Comparison of ENCODE assay signal across 21 mouse cellular contexts in the genomic region with DNA sequence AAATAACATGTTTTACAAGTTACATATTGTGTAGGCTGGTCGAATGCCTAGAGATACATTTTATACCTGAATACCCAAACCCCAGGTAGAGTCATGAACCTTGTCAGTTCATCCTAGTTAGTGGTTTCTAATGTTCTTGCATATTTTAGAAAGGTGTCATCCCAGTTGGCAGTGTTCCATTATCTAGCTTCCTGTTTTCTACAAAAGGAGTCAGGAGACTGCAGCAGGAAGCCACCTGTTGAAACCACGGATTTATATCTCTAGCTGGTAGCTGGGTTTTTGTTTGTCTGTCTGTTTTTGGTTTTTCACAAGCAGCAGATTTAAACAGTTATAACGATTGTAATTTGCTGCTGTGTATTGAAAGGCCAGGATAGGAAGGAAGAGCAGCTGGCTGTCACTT.
DNase-seq lines count a peak whose midpoint lies in the region; TF ChIP-seq lines count a peak whose summit lies in the region.
"Had no signal": no experiment of that assay in that cellular context is flagged by ENCODE, and none has a peak within 500 bp of the region (broad histone marks: within the 10 kb centered on the region; RNA-seq: fewer than 3 reads in every experiment).

No protein-coding gene starts in this region.

- no peak overlapping the region for H3K9ac ChIP-seq in MEL (ENCODE audit: control insufficient read depth, low read depth, low read length, poor library complexity, severe bottlenecking)
- H3K9ac ChIP-seq: embryonic facial prominence, embryonic 12.5 days; hindbrain, embryonic 14.5 days; kidney, embryonic 15.5 days; liver, postnatal 0 days; midbrain, embryonic 13.5 days had no signal

- TF ChIP-seq POLR2A in MEL (IDR thresholded peaks at IDR 0.05; ENCODE audit: control insufficient read depth in 1 of 2, insufficient read depth in 1 of 2, low read depth in 1 of 2, low read length in 2 of 2, poor library complexity in 1 of 2): no peak

- no peak overlapping the region for H3K4me3 ChIP-seq in MEL (ENCODE audit: control insufficient read depth in 1 of 2, insufficient read depth in 1 of 2, low read depth in 2 of 2, low read length in 2 of 2)
- H3K4me3 ChIP-seq: embryonic facial prominence, embryonic 12.5 days; heart, adult 2 months; kidney, embryonic 15.5 days; midbrain, embryonic 13.5 days; myocyte had no signal

- intact Hi-C loops in heart, postnatal 36 days (cut with DNase I): no loop called here
- intact Hi-C loops in gastrocnemius, postnatal 36 days (cut with DNase I): no loop called here

- no peaks in the 10 kb centered on the region for H3K27me3 ChIP-seq in MEL (ENCODE audit: control insufficient read depth in 1 of 2, insufficient read depth in 2 of 2, low read length in 2 of 2)
- H3K27me3 ChIP-seq: embryonic facial prominence, embryonic 12.5 days; kidney, embryonic 15.5 days; midbrain, embryonic 13.5 days had no signal

- H3K36me3 ChIP-seq in MEL (ENCODE audit: control insufficient read depth in 1 of 2, insufficient read depth in 2 of 2, low read length in 2 of 2): peaks cover 0 to 8% of the 10 kb centered on the region in 2 experiments

- no peak for TF ChIP-seq RAD21 in MEL (IDR thresholded peaks at IDR 0.05; ENCODE audit: low read depth, low read length)

- peaks cover 0 to 11% of the 10 kb centered on the region in 2 experiments; a peak in 2 of 4 replicates for H3K4me1 ChIP-seq in MEL (ENCODE audit: control insufficient read depth in 1 of 2, insufficient read depth in 2 of 2, low read length in 2 of 2)
- H3K4me1 ChIP-seq: embryonic facial prominence, embryonic 12.5 days; kidney, embryonic 15.5 days; midbrain, embryonic 13.5 days had no signal

- DNase-seq in heart, adult 8-10 months (ENCODE audit: low spot score): peak; percentile 13
- no peak for DNase-seq in heart, adult 9 months (ENCODE audit: low spot score in 2 of 2)
- DNase-seq in 3T3-L1 (ENCODE audit: low read depth, low spot score): peak; percentile 28
- peak; percentile 85 for DNase-seq in MEL (ENCODE audit: low read depth, low spot score)
- DNase-seq in induced T-regulatory cell, adult 2 months (ENCODE audit: low read depth): peak; percentile 53
- DNase-seq in cerebellum, postnatal 36 days: no peak
- no peak for DNase-seq in heart, postnatal 36 days
- DNase-seq in gastrocnemius, postnatal 36 days: no peak
- DNase-seq: adrenal gland, postnatal 14 days; B cell, adult 2 months; heart, adult 2 months; layer of hippocampus, postnatal 36 days; liver; liver, postnatal 0 days; lung, postnatal 14 days had no signal

- no peak overlapping the region for H3K27ac ChIP-seq in MEL (ENCODE audit: control insufficient read depth, low read depth, low read length)
- H3K27ac ChIP-seq: embryonic facial prominence, embryonic 12.5 days; heart, adult 2 months; hindbrain, embryonic 14.5 days; kidney, embryonic 15.5 days; midbrain, embryonic 13.5 days had no signal

- H3K79me2 ChIP-seq in MEL (ENCODE audit: control insufficient read depth, insufficient read depth, low read length, poor library complexity): no peaks in the 10 kb centered on the region

- no peak for TF ChIP-seq CTCF in MEL (IDR thresholded peaks at IDR 0.05 in 2 of 3, conservative IDR thresholded peaks at IDR 0.05 in 1 of 3; ENCODE audit: control insufficient read depth in 1 of 3, insufficient read depth in 1 of 3, low read depth in 2 of 3, low read length in 3 of 3, poor library complexity in 1 of 3, severe bottlenecking in 1 of 3)

- H3K9me3 ChIP-seq in MEL (replicated peaks; ENCODE audit: insufficient read depth, low read length): no peaks in the 10 kb centered on the region
- H3K9me3 ChIP-seq: embryonic facial prominence, embryonic 12.5 days; G1E; kidney, embryonic 15.5 days; midbrain, embryonic 13.5 days had no signal

- TF ChIP-seq EP300 in MEL (IDR thresholded peaks at IDR 0.05; ENCODE audit: low read depth in 1 of 2, low read length in 2 of 2): peak; percentile 43 to 60; a peak in 3 of 4 replicates

TF ChIP-seq in MEL, 35 proteins besides CTCF, POLR2A, EP300 and RAD21:
- TF ChIP-seq RCOR1 (IDR thresholded peaks at IDR 0.05; ENCODE audit: low read depth, low read length) (0 out of 2 replicates have a peak, but pooled peaks have one; percentile 40), UBTF (IDR thresholded peaks at IDR 0.05; ENCODE audit: borderline replicate concordance, insufficient read depth, low read depth, low read length) (no peak), BHLHE40 (IDR thresholded peaks at IDR 0.05; ENCODE audit: borderline replicate concordance, low read depth, low read length) (no peak), JUND (IDR thresholded peaks at IDR 0.05; ENCODE audit: low read depth, low read length) (no peak), POLR2AphosphoS2 (IDR thresholded peaks at IDR 0.05; ENCODE audit: low read length) (no peak), ETS1 (IDR thresholded peaks at IDR 0.05; ENCODE audit: low read depth, low read length) (peak; percentile 56; the same call in 1 of the 2 replicates), MAZ (IDR thresholded peaks at IDR 0.05; ENCODE audit: low read depth, low read length) (no peak), E2F4 (IDR thresholded peaks at IDR 0.05; ENCODE audit: borderline replicate concordance, low read depth, low read length) (no peak), MYB (IDR thresholded peaks at IDR 0.05; ENCODE audit: low read depth, low read length) (no peak), TAL1 (IDR thresholded peaks at IDR 0.05; ENCODE audit: low read length) (no peak), ELF1 (IDR thresholded peaks at IDR 0.05; ENCODE audit: low read depth, low read length) (no peak), GABPA (IDR thresholded peaks at IDR 0.05; ENCODE audit: low read depth, low read length) (no peak), MXI1 (IDR thresholded peaks at IDR 0.05; ENCODE audit: low read depth, low read length) (no peak), SIN3A (IDR thresholded peaks at IDR 0.05; ENCODE audit: low read length) (peak; percentile 19; the same call in 1 of the 2 replicates), USF1 (IDR thresholded peaks at IDR 0.05; ENCODE audit: low read depth, low read length) (no peak), ZMIZ1 (IDR thresholded peaks at IDR 0.05; ENCODE audit: low read depth, low read length) (no peak), KAT2A (conservative IDR thresholded peaks at IDR 0.05; ENCODE audit: low read depth, low read length) (no peak), GATA1 (IDR thresholded peaks at IDR 0.05; ENCODE audit: low read depth, low read length) (peak; percentile 36; the same call in 1 of the 2 replicates), USF2 (IDR thresholded peaks at IDR 0.05; ENCODE audit: borderline replicate concordance in 1 of 2, insufficient read depth in 1 of 2, low read depth in 1 of 2, low read length in 2 of 2) (no peak), HCFC1 (IDR thresholded peaks at IDR 0.05; ENCODE audit: low read depth, low read length) (no peak), TCF12 (IDR thresholded peaks at IDR 0.05; ENCODE audit: low read depth, low read length) (peak; percentile 36; the same call in 1 of the 2 replicates)

Comparison
In these comparisons a context has a peak if more than half of its experiments do, and no peak if none do; other contexts are left out.
1. DNase-seq: peak in heart, adult 8-10 months (single experiment), 3T3-L1 (single experiment), MEL (single experiment) and induced T-regulatory cell, adult 2 months (single experiment); none in heart, adult 9 months (0 of 2), cerebellum, postnatal 36 days (0 of 2), heart, postnatal 36 days (0 of 2) and gastrocnemius, postnatal 36 days (0 of 2).